24 mouse cellular contexts compared by ENCODE assay signal in the genomic region with DNA sequence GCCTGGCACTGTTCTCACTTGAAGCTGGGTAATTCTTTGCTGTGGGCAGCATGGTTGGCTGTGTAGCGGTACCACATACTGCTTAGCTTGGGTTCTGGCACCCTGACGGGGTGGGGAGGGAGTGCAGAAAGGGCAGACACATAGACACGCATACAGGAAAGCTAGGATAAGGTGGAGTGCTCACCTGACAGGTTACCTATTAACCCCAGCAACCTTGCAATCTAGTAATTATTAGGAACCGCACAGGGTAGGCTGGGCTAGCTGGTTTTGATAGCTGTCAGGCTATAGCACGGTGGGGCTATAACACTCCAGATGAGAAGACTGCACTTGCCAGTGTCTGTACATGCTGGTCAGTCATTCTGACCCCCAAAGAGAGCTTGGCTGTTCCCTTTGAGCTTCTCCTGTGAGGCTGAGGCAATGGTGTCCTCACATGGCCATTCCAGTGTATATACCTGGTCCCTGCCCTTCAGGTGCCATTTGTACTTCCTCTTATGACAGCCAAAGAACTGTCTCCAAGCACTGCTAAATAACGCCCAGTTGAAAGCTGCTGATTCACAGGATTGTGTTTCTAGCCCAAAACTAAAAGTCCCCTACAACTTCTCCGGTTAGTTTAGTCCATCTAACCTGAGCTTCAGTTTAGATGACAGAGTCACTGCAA. TPM values are rescaled to one million over a fixed set of nuclear protein-coding genes. Genes with fewer than 3 reads are reported as not detected.
DNase-seq lines count a peak whose midpoint lies in the region; ATAC-seq and TF ChIP-seq lines count a peak whose summit lies in the region.
"Had no signal": no experiment of that assay in that cellular context is flagged by ENCODE, and none has a peak within 500 bp of the region (broad histone marks: within the 10 kb centered on the region; RNA-seq: fewer than 3 reads in every experiment).

No protein-coding gene starts in this region.

- ATAC-seq in liver, embryonic 12.5 days = peak; percentile 30; the same call in 1 of the 2 replicates
- ATAC-seq in liver, embryonic 11.5 days (replicated peaks; ENCODE audit: low FRiP score) = no peak
- peak; percentile 95 for ATAC-seq in intestine, embryonic 16.5 days
- no peak for ATAC-seq in hindbrain, postnatal 0 days
- ATAC-seq: CD4-positive, CD25-positive, alpha-beta regulatory T cell, adult 4 months; forebrain, embryonic 13.5 days; forebrain, embryonic 16.5 days had no signal

- no peak for TF ChIP-seq CTCF in hindbrain, postnatal 0 days (IDR thresholded peaks at IDR 0.05; ENCODE audit: low read depth)

- H3K9ac ChIP-seq in liver, embryonic 12.5 days = no peak overlapping the region
- H3K9ac ChIP-seq in liver, embryonic 11.5 days (ENCODE audit: low read depth, low read length) = no peak overlapping the region
- H3K9ac ChIP-seq in intestine, embryonic 16.5 days (ENCODE audit: low read depth, low read length) = no peak overlapping the region
- no peak overlapping the region for H3K9ac ChIP-seq in hindbrain, postnatal 0 days (replicated peaks; ENCODE audit: low read length)
- H3K9ac ChIP-seq: forebrain, embryonic 13.5 days; heart, embryonic 13.5 days; hindbrain, embryonic 14.5 days had no signal

- 0 out of 2 replicates have a peak, but pooled peaks cover 5% of the 10 kb centered on the region for H3K4me1 ChIP-seq in liver, embryonic 12.5 days
- no peaks in the 10 kb centered on the region for H3K4me1 ChIP-seq in liver, embryonic 11.5 days (replicated peaks; ENCODE audit: control insufficient read depth, insufficient read depth, low read length)
- H3K4me1 ChIP-seq in intestine, embryonic 16.5 days (ENCODE audit: control insufficient read depth, insufficient read depth, low read length) = no peaks in the 10 kb centered on the region
- H3K4me1 ChIP-seq in hindbrain, postnatal 0 days (ENCODE audit: insufficient read depth, low read length) = no peaks in the 10 kb centered on the region
- H3K4me1 ChIP-seq: forebrain, embryonic 10.5 days; forebrain, embryonic 13.5 days; heart, embryonic 10.5 days; heart, embryonic 13.5 days had no signal

- peaks cover 78% of the 10 kb centered on the region for H3K36me3 ChIP-seq in liver, embryonic 12.5 days
- H3K36me3 ChIP-seq in liver, embryonic 11.5 days (ENCODE audit: control insufficient read depth, insufficient read depth, low read length) = peaks cover 21% of the 10 kb centered on the region
- peaks cover 27% of the 10 kb centered on the region for H3K36me3 ChIP-seq in intestine, embryonic 16.5 days (ENCODE audit: control insufficient read depth, insufficient read depth, low read length)
- H3K36me3 ChIP-seq in hindbrain, postnatal 0 days (ENCODE audit: insufficient read depth, low read length) = peaks cover 56% of the 10 kb centered on the region

- H3K27ac ChIP-seq in liver, embryonic 12.5 days = no peak overlapping the region
- no peak overlapping the region for H3K27ac ChIP-seq in liver, embryonic 11.5 days (ENCODE audit: low read depth, low read length)
- peak overlapping the region; percentile 59; the same call in 1 of the 2 replicates for H3K27ac ChIP-seq in intestine, embryonic 16.5 days (ENCODE audit: low read length)
- H3K27ac ChIP-seq in hindbrain, postnatal 0 days = no peak overlapping the region
- H3K27ac ChIP-seq: forebrain, embryonic 10.5 days; forebrain, embryonic 13.5 days; heart, adult 2 months; heart, embryonic 10.5 days; heart, embryonic 13.5 days; hindbrain, embryonic 14.5 days had no signal

- H3K27me3 ChIP-seq in liver, embryonic 12.5 days (replicated peaks) = no peaks in the 10 kb centered on the region
- H3K27me3 ChIP-seq in liver, embryonic 11.5 days (replicated peaks; ENCODE audit: control insufficient read depth, insufficient read depth, low read length) = no peaks in the 10 kb centered on the region
- H3K27me3 ChIP-seq in intestine, embryonic 16.5 days (replicated peaks; ENCODE audit: control insufficient read depth, insufficient read depth, low read length) = no peaks in the 10 kb centered on the region
- H3K27me3 ChIP-seq in hindbrain, postnatal 0 days (ENCODE audit: insufficient read depth, low read length) = no peaks in the 10 kb centered on the region
- H3K27me3 ChIP-seq: forebrain, embryonic 13.5 days; heart, embryonic 13.5 days had no signal

- WGBS in liver, embryonic 12.5 days (ENCODE audit: insufficient replicate concordance) = 83% methylated on average over 7 of the region's 7 CpGs
- WGBS in liver, embryonic 11.5 days = 87% methylated on average over 7 of the region's 7 CpGs
- WGBS in intestine, embryonic 16.5 days = 69% methylated on average over 7 of the region's 7 CpGs
- 90% methylated on average over 7 of the region's 7 CpGs for WGBS in hindbrain, postnatal 0 days

- DNase-seq in liver, embryonic 11.5 days (ENCODE audit: low spot score) = no peak
- peak; percentile 49 for DNase-seq in A20 (ENCODE audit: low read depth, low spot score)
- peak; percentile 63 for DNase-seq in yolk sac, embryonic 10.5 days (ENCODE audit: low spot score)
- DNase-seq in hindbrain, postnatal 0 days (ENCODE audit: low spot score) = no peak
- DNase-seq in cerebellum, postnatal 25 days = no peak
- DNase-seq: adrenal gland, adult 2 months; adrenal gland, postnatal 14 days; cerebellum, adult 11-12 months; cerebellum, adult 8-10 months; cerebellum, postnatal 10 days; gastrocnemius, postnatal 10 days; gastrocnemius, postnatal 36 days; heart, adult 2 months; heart, postnatal 14 days; heart, postnatal 4 days had no signal

- no peaks in the 10 kb centered on the region for H3K9me3 ChIP-seq in liver, embryonic 12.5 days (replicated peaks)
- no peaks in the 10 kb centered on the region for H3K9me3 ChIP-seq in liver, embryonic 11.5 days (ENCODE audit: control insufficient read depth, low read length)
- H3K9me3 ChIP-seq in intestine, embryonic 16.5 days (ENCODE audit: control insufficient read depth, low read length) = no peaks in the 10 kb centered on the region
- no peaks in the 10 kb centered on the region for H3K9me3 ChIP-seq in hindbrain, postnatal 0 days (ENCODE audit: low read length)
- H3K9me3 ChIP-seq: forebrain, embryonic 10.5 days; forebrain, embryonic 13.5 days; heart, embryonic 10.5 days; heart, embryonic 13.5 days had no signal

- H3K4me3 ChIP-seq in liver, embryonic 12.5 days = no peak overlapping the region
- no peak overlapping the region for H3K4me3 ChIP-seq in liver, embryonic 11.5 days (ENCODE audit: low read depth, low read length)
- no peak overlapping the region for H3K4me3 ChIP-seq in intestine, embryonic 16.5 days (ENCODE audit: low read length)
- H3K4me3 ChIP-seq in hindbrain, postnatal 0 days (ENCODE audit: low read length) = no peak overlapping the region
- H3K4me3 ChIP-seq: forebrain, embryonic 10.5 days; forebrain, embryonic 13.5 days; heart, adult 2 months; heart, embryonic 10.5 days; heart, embryonic 13.5 days had no signal

- H3K4me2 ChIP-seq in liver, embryonic 12.5 days = no peak overlapping the region
- no peak overlapping the region for H3K4me2 ChIP-seq in liver, embryonic 11.5 days
- no peak overlapping the region for H3K4me2 ChIP-seq in intestine, embryonic 16.5 days (ENCODE audit: low read depth, low read length)
- no peak overlapping the region for H3K4me2 ChIP-seq in hindbrain, postnatal 0 days (ENCODE audit: low read depth, low read length)
- H3K4me2 ChIP-seq: forebrain, embryonic 13.5 days; heart, embryonic 13.5 days; hindbrain, embryonic 14.5 days had no signal

RNA-seq across cellular contexts. Expression of a gene that starts 7.0 kb away (rescaled TPM):
- polyA plus RNA-seq in liver, embryonic 12.5 days (2016; fragmentation: Nextera tagmentation; extraction: Ambion mirVana) = 20.3 and 20.8 TPM in 2 replicates
- 25.5 and 29.0 TPM in 2 replicates for polyA plus RNA-seq in liver, embryonic 11.5 days (2014; fragmentation: Nextera tagmentation; extraction: Ambion mirVana)
- polyA plus RNA-seq in intestine, embryonic 16.5 days (2015; fragmentation: Nextera tagmentation; extraction: Ambion mirVana) = 47.1 and 50.4 TPM in 2 replicates
- total RNA-seq in hindbrain, postnatal 0 days (2014; rRNA removed) = 8.9 and 10.3 TPM in 2 replicates
- polyA plus RNA-seq in hindbrain, postnatal 0 days (2015; fragmentation: Nextera tagmentation; extraction: Ambion mirVana) = 50.2 and 57.0 TPM in 2 replicates

RNA-seq across cellular contexts. Expression of a gene that starts 7.2 kb away (rescaled TPM):
- 6.8 and 7.6 TPM in 2 replicates for polyA plus RNA-seq in liver, embryonic 12.5 days (2016; fragmentation: Nextera tagmentation; extraction: Ambion mirVana)
- 12.5 and 12.6 TPM in 2 replicates for polyA plus RNA-seq in liver, embryonic 11.5 days (2014; fragmentation: Nextera tagmentation; extraction: Ambion mirVana)
- 9.6 and 12.1 TPM in 2 replicates for polyA plus RNA-seq in intestine, embryonic 16.5 days (2015; fragmentation: Nextera tagmentation; extraction: Ambion mirVana)
- total RNA-seq in hindbrain, postnatal 0 days (2014; rRNA removed) = 38.9 and 48.1 TPM in 2 replicates
- polyA plus RNA-seq in hindbrain, postnatal 0 days (2015; fragmentation: Nextera tagmentation; extraction: Ambion mirVana) = 9.0 and 9.5 TPM in 2 replicates

RNA-seq across cellular contexts. Expression of a gene that starts 40.0 kb away (rescaled TPM):
- 10.3 and 12.0 TPM in 2 replicates for polyA plus RNA-seq in liver, embryonic 12.5 days (2016; fragmentation: Nextera tagmentation; extraction: Ambion mirVana)
- 8.2 and 8.3 TPM in 2 replicates for polyA plus RNA-seq in liver, embryonic 11.5 days (2014; fragmentation: Nextera tagmentation; extraction: Ambion mirVana)
- 11.0 and 14.5 TPM in 2 replicates for polyA plus RNA-seq in intestine, embryonic 16.5 days (2015; fragmentation: Nextera tagmentation; extraction: Ambion mirVana)
- 5.1 and 6.3 TPM in 2 replicates for total RNA-seq in hindbrain, postnatal 0 days (2014; rRNA removed)
- polyA plus RNA-seq in hindbrain, postnatal 0 days (2015; fragmentation: Nextera tagmentation; extraction: Ambion mirVana) = 5.1 and 7.8 TPM in 2 replicates

Comparison
In these comparisons a context has a peak if more than half of its experiments do, and no peak if none do; other contexts are left out.
1. ATAC-seq: peak in liver, embryonic 12.5 days (single experiment) and intestine, embryonic 16.5 days (single experiment); none in liver, embryonic 11.5 days (single experiment) and hindbrain, postnatal 0 days (single experiment).
2. DNase-seq: peak in A20 (single experiment) and yolk sac, embryonic 10.5 days (single experiment); none in liver, embryonic 11.5 days (single experiment), hindbrain, postnatal 0 days (single experiment) and cerebellum, postnatal 25 days (0 of 2).